Mouse (Mus musculus): ENCODE measurements around the gene Mthfd2l. TPM values are rescaled to one million over a fixed set of nuclear protein-coding genes. Genes with fewer than 3 reads are reported as not detected.

Mthfd2l gene
- polyA plus RNA-seq, 1 experiment from 2014 or later: 85.0 TPM

DNA sequence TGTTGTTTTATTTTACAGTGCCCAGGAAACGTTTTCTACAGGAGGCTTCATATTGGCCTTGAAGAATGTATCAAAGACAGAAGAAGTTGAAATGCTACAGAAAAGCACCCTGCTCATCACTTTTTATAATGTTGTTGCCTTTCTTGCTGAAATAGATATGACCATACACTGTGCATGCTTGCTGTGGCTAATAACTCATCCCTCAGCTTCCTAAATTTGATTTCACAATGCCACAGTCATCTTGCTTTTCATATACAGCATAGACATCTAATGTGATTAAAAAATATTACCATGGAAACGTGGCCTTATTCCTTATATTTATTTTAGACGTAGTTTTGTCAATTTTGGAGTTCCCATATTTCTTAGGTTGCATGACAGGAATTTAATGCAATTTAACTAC is 33.5 kb upstream of the Mthfd2l start:
- ATAC-seq (replicated peaks; ENCODE audit: low FRiP score) (no peak), DNase-seq (ENCODE audit: low spot score) (no peak)
- H3K4me2 ChIP-seq (ENCODE audit: low read depth, low read length, severe bottlenecking): no peak overlapping the region
- H3K27me3 ChIP-seq (ENCODE audit: control insufficient read depth, insufficient read depth, low read length): no peaks in the 10 kb centered on the region
- no peak overlapping the region for H3K9ac ChIP-seq (ENCODE audit: low read length)
- WGBS: 80% methylated on average over 3 of the region's 3 CpGs
- no peak overlapping the region for H3K4me3 ChIP-seq (ENCODE audit: low read depth, low read length)
- H3K9me3 ChIP-seq (ENCODE audit: control insufficient read depth, low read length): no peaks in the 10 kb centered on the region
- no peaks in the 10 kb centered on the region for H3K4me1 ChIP-seq (replicated peaks; ENCODE audit: control insufficient read depth, insufficient read depth, low read length)
- H3K36me3 ChIP-seq (ENCODE audit: control insufficient read depth, insufficient read depth, low read length): no peaks in the 10 kb centered on the region
- H3K27ac ChIP-seq (ENCODE audit: low read depth, low read length): no peak overlapping the region

DNA sequence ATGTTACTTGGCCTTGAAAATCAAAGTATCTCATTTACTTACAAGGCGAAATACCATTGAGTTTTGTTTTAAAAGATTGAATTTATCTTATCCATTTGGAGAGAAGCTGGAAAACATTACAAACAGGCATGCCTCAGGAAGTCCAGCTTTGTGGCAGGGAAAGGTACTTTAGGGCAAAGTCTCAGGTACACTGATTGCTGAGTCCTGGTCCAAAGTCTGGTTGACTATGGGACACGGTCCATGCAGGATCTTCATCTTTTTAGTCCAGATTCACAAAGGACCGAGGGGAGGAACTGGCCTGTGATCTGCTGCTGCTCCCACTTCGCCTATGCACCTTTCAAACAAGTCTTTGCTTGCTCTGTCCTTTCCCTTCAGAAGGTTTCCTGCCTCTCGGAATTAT is 31.6 kb upstream of the Mthfd2l start:
- Histone ChIP-seq H3K9ac (ENCODE audit: low read length) (no peak overlapping the region), H3K27ac (ENCODE audit: low read depth, low read length) (no peak overlapping the region), H3K4me2 (ENCODE audit: low read depth, low read length, severe bottlenecking) (no peak overlapping the region), H3K36me3 (ENCODE audit: control insufficient read depth, insufficient read depth, low read length) (no peaks in the 10 kb centered on the region), H3K9me3 (ENCODE audit: control insufficient read depth, low read length) (no peaks in the 10 kb centered on the region), H3K4me3 (ENCODE audit: low read depth, low read length) (no peak overlapping the region), H3K4me1 (replicated peaks; ENCODE audit: control insufficient read depth, insufficient read depth, low read length) (0 out of 2 replicates have a peak, but pooled peaks cover 3% of the 10 kb centered on the region), H3K27me3 (ENCODE audit: control insufficient read depth, insufficient read depth, low read length) (0 out of 2 replicates have a peak, but pooled peaks cover 2% of the 10 kb centered on the region)
- DNase-seq (ENCODE audit: low spot score) (no peak), ATAC-seq (replicated peaks; ENCODE audit: low FRiP score) (no peak)
- 81% methylated on average over 5 of the region's 5 CpGs for WGBS

DNA sequence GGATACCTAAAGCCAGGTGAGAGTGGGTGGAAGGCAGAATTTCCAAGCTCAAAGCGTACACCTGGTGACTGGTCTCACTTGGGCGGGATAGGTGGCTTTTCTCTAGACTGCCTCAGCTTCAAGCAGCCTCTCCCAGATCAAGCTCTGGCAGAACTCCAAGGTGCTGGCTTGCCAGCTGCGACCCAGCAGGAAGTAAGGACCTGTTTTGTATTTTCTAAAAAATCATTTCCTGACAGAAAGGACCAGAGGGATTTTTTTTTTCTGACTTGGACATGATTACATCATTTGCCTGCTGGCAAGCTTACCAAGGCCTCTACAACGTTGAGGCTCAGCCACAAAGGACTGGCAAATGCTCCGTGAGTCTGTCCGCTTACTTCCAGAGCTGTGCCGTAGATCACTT is 30.8 kb upstream of the Mthfd2l start:
- Histone ChIP-seq H3K27ac (ENCODE audit: low read depth, low read length) (no peak overlapping the region), H3K4me3 (ENCODE audit: low read depth, low read length) (no peak overlapping the region), H3K9me3 (ENCODE audit: control insufficient read depth, low read length) (no peaks in the 10 kb centered on the region), H3K27me3 (ENCODE audit: control insufficient read depth, insufficient read depth, low read length) (0 out of 2 replicates have a peak, but pooled peaks cover 2% of the 10 kb centered on the region), H3K4me1 (replicated peaks; ENCODE audit: control insufficient read depth, insufficient read depth, low read length) (0 out of 2 replicates have a peak, but pooled peaks cover 3% of the 10 kb centered on the region), H3K9ac (ENCODE audit: low read length) (no peak overlapping the region), H3K36me3 (ENCODE audit: control insufficient read depth, insufficient read depth, low read length) (no peaks in the 10 kb centered on the region), H3K4me2 (ENCODE audit: low read depth, low read length, severe bottlenecking) (no peak overlapping the region)
- 71% methylated on average over 7 of the region's 7 CpGs for WGBS
- no peak for DNase-seq (ENCODE audit: low spot score)
- ATAC-seq (replicated peaks; ENCODE audit: low FRiP score): no peak

DNA sequence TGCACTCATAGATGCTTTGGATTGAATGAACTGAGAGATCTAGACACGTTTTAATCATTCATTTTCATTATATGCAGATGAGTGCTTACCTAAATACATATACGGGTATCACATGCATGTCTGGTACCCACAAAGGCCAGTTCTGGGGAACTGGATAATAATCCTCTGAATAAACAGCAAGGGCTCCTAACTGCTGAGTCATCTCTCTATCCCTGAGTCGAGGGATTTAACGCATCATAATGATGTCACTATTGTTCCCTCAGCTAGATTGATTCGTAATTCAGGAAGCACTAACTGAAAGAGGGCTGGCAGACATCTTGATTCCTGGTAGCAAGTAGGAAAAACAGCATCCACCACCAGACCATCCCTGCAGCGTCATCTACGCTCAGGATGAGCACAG is 30.2 kb upstream of the Mthfd2l start:
- ATAC-seq (replicated peaks; ENCODE audit: low FRiP score) (no peak), DNase-seq (ENCODE audit: low spot score) (no peak)
- Histone ChIP-seq H3K4me1 (replicated peaks; ENCODE audit: control insufficient read depth, insufficient read depth, low read length) (0 out of 2 replicates have a peak, but pooled peaks cover 3% of the 10 kb centered on the region), H3K9me3 (ENCODE audit: control insufficient read depth, low read length) (no peaks in the 10 kb centered on the region), H3K4me2 (ENCODE audit: low read depth, low read length, severe bottlenecking) (no peak overlapping the region), H3K27ac (ENCODE audit: low read depth, low read length) (no peak overlapping the region), H3K27me3 (ENCODE audit: control insufficient read depth, insufficient read depth, low read length) (0 out of 2 replicates have a peak, but pooled peaks cover 2% of the 10 kb centered on the region), H3K36me3 (ENCODE audit: control insufficient read depth, insufficient read depth, low read length) (no peaks in the 10 kb centered on the region), H3K4me3 (ENCODE audit: low read depth, low read length) (no peak overlapping the region), H3K9ac (ENCODE audit: low read length) (no peak overlapping the region)
- WGBS: 77% methylated on average over 7 of the region's 7 CpGs

DNA sequence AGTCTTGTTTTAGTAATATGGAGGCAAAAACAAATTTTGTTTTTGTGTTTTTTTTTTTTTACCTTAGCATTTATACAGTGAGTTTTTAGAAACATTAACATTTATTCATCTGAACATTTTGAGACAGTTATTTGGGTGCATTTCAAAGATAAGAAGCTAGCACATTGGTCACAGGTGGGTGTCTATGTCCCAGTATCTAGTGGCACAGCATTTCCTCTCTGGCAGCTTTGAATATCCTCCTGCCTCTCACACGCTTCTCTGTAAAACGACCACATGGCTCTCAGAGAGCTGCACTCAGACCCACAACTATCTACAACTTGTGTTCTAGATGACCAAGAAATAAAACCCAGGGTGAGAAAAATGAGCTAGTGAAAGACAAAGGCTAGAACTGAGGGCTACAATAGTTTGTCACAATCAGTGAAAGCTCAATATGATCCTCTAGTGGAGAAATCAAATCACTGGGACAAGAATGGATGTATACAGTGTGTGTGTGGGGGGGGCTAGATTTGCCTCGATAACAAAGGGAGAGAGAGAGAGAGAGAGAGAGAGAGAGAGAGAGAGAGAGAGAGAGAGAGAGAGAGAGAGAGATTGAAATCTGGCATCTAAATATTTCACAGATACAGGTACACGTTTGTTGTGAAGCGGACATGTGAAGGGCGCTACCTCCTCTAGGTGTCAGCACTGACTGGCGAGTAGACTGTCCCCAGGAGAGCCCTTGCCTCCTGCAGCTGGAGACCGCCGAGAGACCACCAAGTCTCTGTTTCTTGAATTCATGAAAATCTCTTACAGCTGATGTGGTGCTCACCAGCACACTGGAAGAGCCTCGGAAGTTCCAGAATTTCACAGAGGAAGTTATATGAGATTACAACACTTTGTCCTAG is 28.3 kb upstream of the Mthfd2l start:
- ATAC-seq (replicated peaks; ENCODE audit: low FRiP score): peak; percentile 60
- H3K9ac ChIP-seq (ENCODE audit: low read length): no peak overlapping the region; the same call in 1 of the 2 replicates
- H3K27me3 ChIP-seq (ENCODE audit: control insufficient read depth, insufficient read depth, low read length): 0 out of 2 replicates have a peak, but pooled peaks cover 2% of the 10 kb centered on the region
- no peaks in the 10 kb centered on the region for H3K36me3 ChIP-seq (ENCODE audit: control insufficient read depth, insufficient read depth, low read length)
- DNase-seq (ENCODE audit: low spot score): peak; percentile 58
- no peaks in the 10 kb centered on the region for H3K9me3 ChIP-seq (ENCODE audit: control insufficient read depth, low read length)
- peak overlapping the region; percentile 26 for H3K4me3 ChIP-seq (ENCODE audit: low read depth, low read length)
- 13% methylated on average over 10 of the region's 10 CpGs for WGBS
- 0 out of 2 replicates have a peak, but pooled peaks cover 3% of the 10 kb centered on the region for H3K4me1 ChIP-seq (replicated peaks; ENCODE audit: control insufficient read depth, insufficient read depth, low read length)
- no peak overlapping the region for H3K27ac ChIP-seq (ENCODE audit: low read depth, low read length)
- peak overlapping the region; percentile 64 for H3K4me2 ChIP-seq (ENCODE audit: low read depth, low read length, severe bottlenecking)

DNA sequence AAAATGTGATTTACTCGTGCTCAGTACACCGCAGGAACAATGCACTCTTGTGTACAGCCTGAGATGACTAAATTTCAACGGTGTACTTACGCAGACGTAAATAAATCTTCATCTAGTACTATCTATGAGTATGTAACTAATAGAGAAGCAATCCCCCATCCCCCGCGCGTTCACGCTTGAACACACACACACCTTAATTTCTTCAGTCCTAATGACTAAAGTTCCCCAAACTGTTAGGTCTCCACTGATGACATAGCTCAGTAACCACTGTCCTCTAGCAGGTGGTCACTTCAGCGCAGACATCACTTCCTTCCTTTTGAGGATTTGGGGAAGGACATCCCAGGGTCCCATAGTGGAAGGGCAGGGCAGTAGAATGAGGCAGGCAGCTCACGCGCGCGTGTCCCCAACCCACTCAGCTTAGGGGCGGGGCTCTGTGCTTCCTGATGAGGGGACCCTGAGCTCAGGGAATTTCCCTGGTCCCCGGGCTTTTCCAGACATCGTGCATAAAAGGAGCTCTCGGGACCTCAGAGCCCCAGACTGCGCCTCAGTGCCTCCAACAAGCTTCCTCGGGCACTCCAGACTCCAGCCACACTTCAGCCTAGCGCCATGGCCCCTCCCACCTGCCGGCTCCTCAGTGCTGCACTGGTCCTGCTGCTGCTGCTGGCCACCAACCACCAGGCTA is 27.4 kb upstream of the Mthfd2l start, which contains the start of gene Cxcl2:
Gene Cxcl2 (plus strand): TSS at position 533 of the 682 bp plus-strand sequence.
- H3K27me3 ChIP-seq (ENCODE audit: control insufficient read depth, insufficient read depth, low read length): 0 out of 2 replicates have a peak, but pooled peaks cover 2% of the 10 kb centered on the region
- ATAC-seq (replicated peaks; ENCODE audit: low FRiP score) (peak; percentile 76), DNase-seq (ENCODE audit: low spot score) (peak; percentile 56)
- no peaks in the 10 kb centered on the region for H3K36me3 ChIP-seq (ENCODE audit: control insufficient read depth, insufficient read depth, low read length)
- 0 out of 2 replicates have a peak, but pooled peaks cover 3% of the 10 kb centered on the region for H3K4me1 ChIP-seq (replicated peaks; ENCODE audit: control insufficient read depth, insufficient read depth, low read length)
- H3K9ac ChIP-seq (ENCODE audit: low read length): peak within 1 kb of the TSS; percentile 32
- WGBS: 8% methylated on average over 22 of the region's 22 CpGs
- peak within 1 kb of the TSS; percentile 26 for H3K4me3 ChIP-seq (ENCODE audit: low read depth, low read length)
- no peaks in the 10 kb centered on the region for H3K9me3 ChIP-seq (ENCODE audit: control insufficient read depth, low read length)
- peak within 1 kb of the TSS; percentile 64 for H3K4me2 ChIP-seq (ENCODE audit: low read depth, low read length, severe bottlenecking)
- H3K27ac ChIP-seq (ENCODE audit: low read depth, low read length): no peak within 1 kb of the TSS

DNA sequence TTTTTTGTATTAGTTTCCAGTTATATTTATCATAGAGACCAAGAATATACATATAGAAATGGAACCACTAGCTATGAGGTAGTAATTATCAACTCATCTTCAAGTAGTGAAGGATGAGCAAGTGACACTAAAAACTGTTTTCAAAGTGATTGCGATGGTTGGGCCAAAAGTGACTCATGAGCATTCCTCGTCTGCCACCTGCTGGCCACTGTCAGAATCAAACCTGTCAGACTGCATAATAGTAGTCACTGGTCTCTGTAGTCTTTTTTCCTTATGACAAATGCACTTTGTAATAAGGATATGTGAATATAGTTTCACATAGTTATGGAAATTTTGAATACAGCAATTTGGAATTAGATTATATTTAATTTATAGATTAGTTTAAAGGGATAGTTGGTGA is 21.9 kb upstream of the Mthfd2l start:
- Histone ChIP-seq H3K36me3 (ENCODE audit: control insufficient read depth, insufficient read depth, low read length) (no peaks in the 10 kb centered on the region), H3K27ac (ENCODE audit: low read depth, low read length) (no peak overlapping the region), H3K4me3 (ENCODE audit: low read depth, low read length) (no peak overlapping the region), H3K4me1 (replicated peaks; ENCODE audit: control insufficient read depth, insufficient read depth, low read length) (no peaks in the 10 kb centered on the region), H3K9me3 (ENCODE audit: control insufficient read depth, low read length) (no peaks in the 10 kb centered on the region), H3K27me3 (ENCODE audit: control insufficient read depth, insufficient read depth, low read length) (0 out of 2 replicates have a peak, but pooled peaks cover 2% of the 10 kb centered on the region), H3K9ac (ENCODE audit: low read length) (no peak overlapping the region), H3K4me2 (ENCODE audit: low read depth, low read length, severe bottlenecking) (no peak overlapping the region)
- peak; percentile 58; the same call in 1 of the 2 replicates for ATAC-seq (replicated peaks; ENCODE audit: low FRiP score)
- peak; percentile 75 for DNase-seq (ENCODE audit: low spot score)
- WGBS: 3% methylated on average over 2 of the region's 2 CpGs

DNA sequence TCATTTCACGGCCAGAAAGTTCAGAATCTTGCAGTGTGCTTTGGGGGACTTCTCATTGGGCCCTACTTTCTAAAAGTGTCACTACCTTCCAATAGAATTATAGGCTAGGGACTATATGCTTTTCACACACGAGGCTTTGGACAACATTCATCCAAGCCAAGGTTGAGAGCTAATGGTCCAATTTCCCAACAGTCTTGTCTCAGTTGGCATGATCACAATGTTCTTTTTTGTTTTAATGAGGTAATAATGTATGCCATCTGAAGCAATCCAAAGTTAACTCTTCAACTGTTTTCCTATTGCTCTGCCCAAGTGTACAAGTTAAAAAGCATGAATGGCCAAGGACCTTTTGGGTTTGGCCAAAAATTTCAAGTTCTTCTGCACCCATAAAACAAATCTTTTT is 11.4 kb upstream of the Mthfd2l start:
- H3K27me3 ChIP-seq (ENCODE audit: control insufficient read depth, insufficient read depth, low read length): no peaks in the 10 kb centered on the region
- no peak overlapping the region for H3K27ac ChIP-seq (ENCODE audit: low read depth, low read length)
- ATAC-seq (replicated peaks; ENCODE audit: low FRiP score): no peak
- no peak overlapping the region for H3K4me2 ChIP-seq (ENCODE audit: low read depth, low read length, severe bottlenecking)
- H3K4me1 ChIP-seq (replicated peaks; ENCODE audit: control insufficient read depth, insufficient read depth, low read length): no peaks in the 10 kb centered on the region
- 75% methylated on average over 2 of the region's 2 CpGs for WGBS
- no peak overlapping the region for H3K9ac ChIP-seq (ENCODE audit: low read length)
- no peak overlapping the region for H3K4me3 ChIP-seq (ENCODE audit: low read depth, low read length)
- no peaks in the 10 kb centered on the region for H3K36me3 ChIP-seq (ENCODE audit: control insufficient read depth, insufficient read depth, low read length)
- H3K9me3 ChIP-seq (ENCODE audit: control insufficient read depth, low read length): no peaks in the 10 kb centered on the region
- DNase-seq (ENCODE audit: low spot score): no peak

Data from forebrain, embryonic 11.5 days (tissue).